Mouse (Mus musculus): ENCODE results near the gene E430018J23Rik.

DNA sequence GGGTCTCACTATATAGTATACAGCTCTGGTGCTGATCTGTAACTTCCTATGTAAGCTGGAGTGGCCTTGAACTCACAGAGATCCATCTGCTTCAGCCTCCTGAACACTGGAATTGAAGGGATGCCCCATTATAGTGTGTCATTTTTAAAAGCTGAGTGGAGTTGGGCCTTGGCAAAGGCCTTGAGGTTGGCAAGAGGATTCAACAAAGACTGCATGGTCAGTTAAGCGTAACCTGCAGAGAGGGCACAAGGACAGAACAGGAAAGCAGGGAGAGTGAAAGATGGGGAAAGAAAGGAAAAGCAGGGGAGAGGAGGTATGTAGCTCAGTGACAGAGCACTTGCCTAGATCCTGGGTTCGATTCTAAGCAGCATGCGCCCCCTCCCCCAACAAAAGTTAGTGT lies 31.9 kb upstream of the E430018J23Rik start:
- TF ChIP-seq CTCF (IDR thresholded peaks at IDR 0.05), result no peak
- no peak for TF ChIP-seq EP300 (IDR thresholded peaks at IDR 0.05; ENCODE audit: insufficient read depth, low read depth, low read length)
- no peak for TF ChIP-seq POLR2A (IDR thresholded peaks at IDR 0.05; ENCODE audit: insufficient read depth, low read depth, low read length)
